Mouse (Mus musculus): Measurements from ENCODE around the gene Arsa.
A peak's percentile ranks its signal among the peaks of the same experiment; 100 is the strongest.
"Not testable (repeated sequence)": the region's sequence is repeated elsewhere in the genome, so short reads cannot be mapped to it uniquely, and the experiment has no call there.

Arsa gene

DNA sequence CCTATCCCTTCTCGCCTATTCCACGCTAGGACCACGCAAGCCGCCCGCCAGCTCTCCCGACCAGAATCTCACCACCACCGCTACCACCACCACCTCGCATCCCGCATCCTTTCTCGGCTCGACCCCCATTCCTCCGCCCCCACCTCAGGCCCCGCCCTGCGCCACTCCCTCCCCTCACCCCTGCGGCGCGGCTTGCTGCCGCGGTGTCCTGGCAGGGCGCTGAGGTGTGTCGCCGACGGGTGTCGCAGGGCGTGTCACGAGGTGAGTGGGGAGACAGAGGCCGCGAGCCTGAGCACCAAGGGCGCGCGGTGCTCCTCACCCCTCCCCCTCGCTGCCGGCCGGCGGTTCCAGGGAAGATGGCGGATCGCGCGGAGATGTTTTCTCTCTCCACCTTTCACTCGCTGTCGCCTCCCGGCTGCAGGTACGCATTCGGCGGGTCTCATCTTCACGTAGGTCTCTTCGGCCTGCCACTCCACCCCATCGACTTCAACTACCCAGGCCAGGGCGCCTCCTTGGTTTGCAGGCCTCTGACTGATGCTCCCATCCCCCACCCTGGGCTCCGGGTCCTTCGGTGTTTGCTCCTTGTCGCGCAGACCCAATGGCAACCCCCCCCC is 23.3 kb downstream of the Arsa start, which contains the start of gene Mapk8ip2:
TSS of gene Mapk8ip2 (plus strand) at position 49 of the 614 bp plus-strand sequence.
- DNase-seq: no peak

DNA sequence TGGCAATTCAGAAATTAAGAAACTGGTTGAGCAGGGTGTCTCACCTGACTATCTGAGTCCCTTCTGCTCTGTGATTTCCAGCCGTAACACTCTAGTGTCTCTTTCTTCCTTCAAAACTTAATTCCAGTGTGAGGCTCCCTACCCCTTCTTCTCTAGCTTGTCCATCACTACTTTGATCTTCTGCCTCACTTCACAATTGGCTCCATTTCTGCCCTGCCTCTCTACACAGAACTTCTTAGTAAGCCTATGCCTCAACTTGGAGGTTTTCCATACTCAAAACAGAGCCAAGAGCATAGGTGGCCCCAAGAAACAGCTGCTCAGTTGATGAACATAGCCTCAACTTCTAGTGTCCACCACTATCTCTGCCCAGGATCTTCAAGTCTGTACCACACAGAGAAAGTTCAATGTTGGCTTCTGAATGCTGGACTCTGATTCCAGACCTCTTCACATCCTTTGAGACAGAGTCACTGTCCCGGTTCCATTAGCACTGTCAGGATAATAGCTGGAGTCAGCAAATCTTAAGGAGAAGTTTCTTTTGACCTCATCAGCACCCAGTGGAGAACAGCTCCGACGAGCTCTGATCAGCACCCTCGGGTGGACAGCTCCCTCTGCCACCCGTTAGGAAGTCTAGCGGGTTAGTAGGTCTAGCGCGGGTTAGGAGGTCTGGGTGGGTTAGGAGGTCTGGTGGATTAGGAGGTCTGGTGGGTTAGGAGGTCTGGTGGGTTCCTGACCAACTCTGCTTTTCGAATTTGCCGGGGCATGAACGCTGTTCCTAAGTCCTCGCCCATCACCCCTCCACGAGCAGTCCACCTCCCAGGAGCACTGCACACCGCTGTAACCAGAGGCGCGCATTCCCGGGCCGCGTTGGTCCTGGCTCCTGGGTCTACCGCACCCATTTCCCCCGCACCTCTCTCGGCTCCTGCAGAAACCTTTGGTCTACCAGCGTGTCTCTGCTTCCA is 24.0 kb downstream of the Arsa start:
- no peak for DNase-seq

DNA sequence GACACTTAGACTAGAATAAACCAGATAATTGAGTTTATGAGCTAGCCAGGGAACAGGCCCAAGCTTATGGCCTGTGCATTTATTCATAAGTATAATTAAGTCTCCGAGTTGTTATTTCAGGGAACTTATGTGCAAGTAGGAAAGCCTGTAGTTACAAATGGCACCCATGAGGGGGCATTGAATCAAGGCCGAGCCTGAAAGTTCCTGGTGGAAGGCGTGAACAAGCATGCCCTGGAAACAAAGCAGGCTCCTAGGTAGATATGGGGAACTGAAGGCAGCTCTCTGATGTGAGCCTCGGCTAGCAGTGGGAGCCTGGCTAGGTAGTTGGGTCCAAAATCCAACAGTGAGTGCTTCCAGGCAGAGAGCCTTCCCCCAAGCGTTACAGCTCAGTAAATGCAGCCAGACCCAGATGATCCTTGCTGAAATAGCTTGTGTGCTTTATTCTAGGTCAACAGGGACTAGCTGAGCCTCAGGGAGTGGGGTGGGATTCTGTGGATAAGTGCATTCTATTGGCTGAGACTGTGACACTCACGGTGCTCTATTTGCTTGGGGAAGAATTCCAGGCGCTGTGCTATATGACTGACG is 34.6 kb downstream of the Arsa start:
- no peak for DNase-seq

DNA sequence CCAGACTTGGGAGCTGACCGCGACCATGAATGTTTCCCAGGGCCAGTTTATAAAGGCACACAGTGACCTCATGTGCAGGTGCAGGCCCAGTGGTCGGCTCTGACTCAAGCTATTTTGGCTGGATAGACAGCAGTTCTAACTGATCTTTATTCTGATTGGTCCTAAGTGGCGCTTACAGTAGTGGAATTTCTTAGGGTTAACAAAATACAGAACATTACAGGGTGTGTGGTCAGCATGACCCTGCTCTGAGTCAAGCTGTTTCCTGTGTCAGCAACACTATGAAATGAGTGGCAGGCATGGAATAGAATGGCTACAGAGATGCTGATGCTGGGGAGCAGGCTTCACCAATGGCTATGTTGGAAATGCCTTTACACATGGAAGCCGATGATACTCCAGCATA is 41.3 kb downstream of the Arsa start:
- no peak for DNase-seq

DNA sequence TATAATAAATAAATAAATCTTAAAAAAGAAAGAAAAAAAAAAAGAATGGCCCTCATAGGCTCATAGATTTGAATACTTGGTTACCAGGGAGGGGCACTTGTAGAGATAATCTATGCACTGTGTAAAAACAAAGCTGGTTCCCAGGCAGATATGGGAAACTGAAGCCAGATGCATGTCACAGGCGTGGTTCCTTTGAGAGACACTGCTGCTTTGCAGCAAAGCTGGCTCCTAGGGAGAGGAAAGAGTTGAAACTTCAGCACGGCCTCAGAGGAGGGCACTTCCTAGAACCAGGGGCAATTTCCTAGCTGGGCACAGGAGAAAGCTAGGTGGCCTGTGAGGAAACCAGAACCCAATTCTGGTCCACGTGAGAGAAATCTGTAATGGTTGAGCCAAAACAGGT is 43.1 kb downstream of the Arsa start:
- DNase-seq: no peak

DNA sequence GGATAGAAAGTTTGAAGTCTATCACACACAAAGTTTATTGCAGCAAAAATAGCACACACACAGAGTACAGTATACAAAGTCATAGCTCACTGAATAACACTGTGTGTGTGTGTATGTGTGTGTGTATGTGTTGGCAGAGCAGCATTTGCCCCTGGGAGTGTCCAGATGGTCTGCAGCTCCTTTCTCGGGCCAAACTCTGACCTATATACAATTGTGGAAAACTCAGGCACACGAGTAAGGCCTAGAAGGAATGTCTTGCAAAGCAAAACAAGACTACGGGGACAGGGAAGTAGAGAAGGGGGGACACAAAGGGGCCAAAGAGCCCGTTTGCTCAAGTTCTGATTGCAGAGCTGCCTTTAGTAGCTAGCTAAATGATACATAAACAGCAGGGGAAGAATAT is 44.3 kb downstream of the Arsa start:
- DNase-seq: no peak

DNA sequence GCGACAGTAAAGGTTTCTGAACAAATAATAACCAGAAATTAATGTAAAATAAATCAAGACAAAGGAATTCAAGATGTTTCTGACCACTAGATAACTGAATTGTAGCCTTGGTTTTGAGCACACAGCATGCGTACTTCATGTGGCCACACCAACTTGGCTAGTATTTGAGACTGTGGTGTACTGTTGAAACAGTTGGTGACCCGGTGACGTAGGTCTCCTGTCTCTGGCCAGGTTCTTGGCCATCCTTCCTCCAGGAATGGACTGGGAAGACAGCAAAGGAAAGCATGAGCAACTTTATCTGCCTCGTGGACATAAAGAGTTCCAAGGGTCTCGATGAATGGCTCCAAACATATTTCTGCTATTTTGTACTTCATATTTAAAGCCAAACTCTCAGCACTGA is 45.4 kb downstream of the Arsa start:
- no peak for DNase-seq

DNA sequence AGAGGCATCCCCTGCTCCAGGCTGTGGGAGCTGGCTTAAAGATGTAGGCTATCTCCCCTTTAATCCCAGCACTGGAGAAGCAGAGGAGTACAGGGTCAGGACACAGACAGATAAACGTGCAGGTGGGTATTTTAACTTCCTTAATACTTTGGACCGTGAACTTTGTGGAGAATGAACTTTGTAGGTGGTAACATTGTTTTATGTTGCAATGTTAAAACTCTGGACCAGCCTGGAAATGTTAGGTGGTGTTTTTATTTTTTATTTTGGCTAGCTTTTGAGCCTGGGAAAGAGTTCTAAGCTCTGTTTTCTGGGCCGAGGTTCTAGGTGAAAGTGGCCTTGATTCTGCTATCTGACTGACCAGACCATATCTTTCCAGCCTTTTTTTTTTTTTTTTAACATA is 46.0 kb downstream of the Arsa start:
- DNase-seq: no peak

DNA sequence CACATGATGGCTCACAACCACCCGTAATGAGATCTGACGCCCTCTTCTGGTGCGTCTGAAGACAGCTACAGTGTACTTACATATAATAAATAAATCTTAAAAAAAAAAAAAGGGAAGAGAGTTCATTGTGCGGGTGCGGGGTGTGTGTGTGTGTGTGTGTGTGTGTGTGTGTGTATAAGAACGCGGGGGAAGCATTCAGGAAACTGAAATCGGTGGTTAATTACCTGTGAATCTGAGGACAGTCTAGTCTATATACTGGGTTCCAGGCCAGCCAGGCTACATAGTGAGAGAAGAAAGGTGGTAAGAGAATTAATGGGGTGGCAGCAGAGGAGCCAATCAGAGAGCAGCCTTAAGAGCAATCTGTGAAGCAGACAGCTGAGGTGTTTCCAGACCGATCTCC is 46.5 kb downstream of the Arsa start:
- DNase-seq: not testable (repeated sequence)

DNA sequence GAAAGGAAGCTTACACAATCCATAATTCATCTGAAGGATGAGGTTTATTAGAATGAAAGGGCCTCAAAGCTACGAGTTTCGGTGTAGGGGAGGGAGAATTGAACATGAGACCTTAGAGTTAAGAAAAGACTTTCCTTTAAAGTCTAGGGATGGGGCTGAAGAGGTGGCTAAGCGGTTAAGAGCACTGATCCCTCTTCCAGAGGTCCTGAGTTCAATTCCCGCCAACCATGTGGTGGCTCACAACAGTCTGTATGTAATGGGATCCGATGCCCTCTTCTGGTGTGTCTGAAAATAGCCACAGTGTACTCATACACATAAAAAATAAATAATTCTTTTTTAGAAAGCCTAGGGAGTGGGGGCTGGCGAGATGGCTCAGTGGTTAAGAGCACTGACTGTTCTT is 46.9 kb downstream of the Arsa start:
- no peak for DNase-seq

DNA sequence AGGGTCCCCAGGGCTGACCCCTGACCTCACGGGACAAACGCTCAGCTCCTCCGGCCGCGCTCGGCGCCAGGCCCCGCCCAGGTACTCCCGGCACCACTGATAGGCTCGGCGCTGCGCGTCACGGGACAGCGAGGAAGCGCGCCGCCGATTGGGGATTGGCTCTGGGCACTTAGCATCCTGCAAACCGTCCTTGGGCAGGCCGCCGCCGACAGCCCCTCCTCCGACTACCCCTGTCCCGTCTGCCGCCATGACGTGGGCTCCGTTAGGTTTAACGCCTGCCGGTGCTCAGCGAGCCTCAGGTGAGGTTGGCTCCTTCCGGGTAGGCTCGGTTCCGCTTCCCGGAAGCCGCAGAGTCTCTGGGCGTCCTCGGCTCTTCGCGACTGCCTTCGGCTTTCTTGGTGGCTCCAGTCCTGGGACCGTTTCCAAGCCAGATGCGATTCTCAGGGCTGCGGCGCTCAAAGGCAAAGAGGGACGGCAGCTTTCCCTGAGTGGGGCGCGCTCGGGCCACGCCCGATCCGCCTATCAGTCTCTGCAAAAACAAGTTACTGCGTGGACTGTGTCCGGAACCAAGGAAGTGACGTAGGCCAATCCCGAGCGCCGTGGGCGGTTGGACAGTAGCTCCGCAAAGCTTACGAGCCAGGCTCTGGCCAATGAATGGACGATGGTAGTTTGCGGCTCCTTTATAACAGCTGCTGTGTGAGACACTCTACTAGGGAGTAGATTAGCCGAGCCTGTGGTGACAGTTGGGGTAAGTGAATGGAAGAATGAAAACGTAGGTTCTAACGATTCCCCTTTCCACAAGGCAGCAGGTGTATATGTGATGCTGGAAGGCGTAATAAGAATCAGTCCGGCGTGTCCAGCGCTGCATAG is 47.6 kb downstream of the Arsa start, which contains the start of the genes C730034F03Rik, Gm44502 and Chkb:
TSS of gene C730034F03Rik (plus strand) at position 238 of the 870 bp plus-strand sequence.
TSS of gene Gm44502 (minus strand) at position 345 of the 870 bp plus-strand sequence.
TSS of gene Chkb (minus strand) at position 557 of the 870 bp plus-strand sequence.
- DNase-seq: peak; percentile 91 to 92

DNA sequence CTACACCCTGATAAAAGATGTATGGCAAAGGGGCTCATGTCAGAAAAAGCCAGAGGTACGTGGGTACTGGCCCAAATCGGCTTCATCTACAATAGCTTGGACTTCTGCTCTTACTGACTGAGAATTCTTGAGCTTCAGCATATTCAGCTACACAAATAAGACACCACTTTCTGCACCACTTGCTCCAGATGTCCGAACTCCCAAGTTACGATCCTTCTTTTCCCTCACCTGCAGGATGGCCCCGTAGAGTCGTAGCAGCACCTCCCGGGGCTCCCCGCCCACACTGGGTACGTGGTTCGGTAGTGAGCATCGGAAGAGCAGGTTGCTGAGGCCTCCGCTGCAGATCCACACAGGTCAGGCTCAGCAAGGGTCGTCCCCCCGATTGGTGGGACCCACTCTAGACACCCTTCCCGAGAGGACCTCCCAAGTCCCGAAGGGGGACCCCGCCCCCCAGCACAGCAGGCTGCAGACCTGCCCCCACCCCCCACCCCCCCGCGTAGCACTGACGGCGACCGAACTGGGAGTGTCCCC is 48.3 kb downstream of the Arsa start:
- no peak for DNase-seq

DNA sequence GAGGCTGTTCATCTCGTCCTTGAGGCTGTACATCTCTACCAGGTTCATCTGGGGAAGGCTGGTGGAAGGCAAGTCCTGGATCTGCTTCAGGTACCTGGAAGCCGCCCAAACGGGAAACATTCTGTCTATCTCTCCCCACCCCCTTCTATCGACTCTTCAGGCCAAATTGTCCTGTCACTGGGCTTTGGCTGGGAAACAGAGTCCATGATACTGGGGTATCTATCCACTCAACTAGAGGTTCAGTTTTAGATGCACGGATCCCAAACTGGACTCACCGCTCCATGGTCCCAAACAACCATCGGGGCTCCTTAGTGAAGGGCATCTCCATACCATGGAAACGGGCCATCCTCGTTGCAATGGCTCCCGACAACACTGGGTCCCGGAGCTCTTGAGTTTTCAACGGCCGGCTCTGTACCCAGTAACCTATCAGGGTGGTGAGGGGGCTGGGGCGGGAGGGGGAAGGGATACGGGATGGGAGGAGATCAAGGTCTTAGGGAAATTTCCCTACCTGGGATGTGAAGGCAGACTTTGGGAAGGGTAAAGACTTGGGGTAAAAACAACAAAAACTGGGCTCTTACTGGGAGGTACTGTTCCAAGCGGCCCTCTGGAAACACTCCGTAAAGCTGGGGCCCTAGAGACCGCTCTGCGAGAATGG is 49.0 kb downstream of the Arsa start:
- DNase-seq: no peak

DNA sequence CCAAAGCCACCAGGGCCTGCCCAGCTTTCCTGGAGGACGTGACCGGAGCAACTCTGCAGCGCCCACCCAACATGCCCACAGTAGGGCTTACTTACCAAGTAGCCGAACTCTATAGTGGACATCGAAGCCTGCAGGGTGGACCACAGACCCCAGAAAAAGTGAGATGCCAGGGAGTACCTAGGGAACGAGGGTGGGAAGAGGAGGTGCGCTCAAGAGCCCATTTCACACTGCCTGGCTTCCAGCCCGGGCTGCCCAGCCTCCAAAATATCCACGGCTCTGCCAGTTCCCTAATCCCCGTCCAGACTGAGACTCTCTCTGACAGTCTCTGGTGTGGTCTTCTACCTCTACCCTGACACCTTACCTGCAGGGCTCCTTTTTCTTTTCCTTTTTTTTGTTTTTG is 50.5 kb downstream of the Arsa start:
- DNase-seq: no peak

DNA sequence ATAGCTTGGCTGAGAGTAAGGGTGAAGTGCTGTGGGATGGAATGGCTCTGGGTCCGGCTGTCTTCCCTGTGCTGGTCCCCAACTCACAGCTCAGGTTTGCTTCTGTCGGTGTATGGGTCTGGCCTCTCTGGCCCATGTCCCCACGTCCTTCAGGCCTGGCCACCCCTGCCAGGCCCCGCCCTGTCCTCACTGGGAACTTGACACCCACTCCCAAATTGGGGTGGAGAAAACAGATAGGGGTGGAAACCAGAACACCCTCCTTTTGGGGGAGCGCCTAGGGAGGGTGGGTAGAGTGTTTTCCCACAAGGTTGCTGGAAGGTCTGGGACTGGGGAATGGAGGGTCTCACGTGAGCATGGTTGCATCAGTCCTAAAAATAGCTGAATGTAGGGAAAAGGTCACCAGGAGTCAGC is 51.5 kb downstream of the Arsa start, which contains the start of gene Cpt1b:
TSS of gene Cpt1b (minus strand) at position 153 of the 411 bp plus-strand sequence.
- no peak for DNase-seq

DNA sequence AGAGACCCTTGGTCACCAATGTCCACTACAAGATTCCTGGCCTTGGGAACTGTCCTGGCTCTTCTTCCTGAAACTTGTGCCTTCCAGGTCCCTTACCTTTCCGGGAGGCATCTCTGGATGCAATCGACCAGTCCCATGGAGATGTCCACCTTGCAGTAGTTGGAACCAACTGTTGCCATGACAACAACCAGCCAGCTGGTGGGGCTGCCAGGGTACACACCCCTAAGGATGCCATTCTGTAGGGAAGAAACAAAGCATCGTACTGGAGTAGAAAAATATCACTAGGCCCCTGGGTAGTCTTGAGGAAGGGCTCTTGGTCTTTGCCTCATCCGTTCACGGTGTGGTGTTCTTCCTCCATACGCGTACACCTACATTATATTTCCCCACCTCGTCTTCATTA is 52.6 kb downstream of the Arsa start:
- no peak for DNase-seq
